Mouse (Mus musculus) Muller cell, postnatal 12 days (primary cell): ENCODE results near the gene Arpp21.

Source experiments
- DNase-seq: peaks from one replicate; pipeline ENCODE4 v3.0.0-alpha.2; 2015; ENCODE audit errors: inconsistent ontology term

Arpp21 gene

DNA sequence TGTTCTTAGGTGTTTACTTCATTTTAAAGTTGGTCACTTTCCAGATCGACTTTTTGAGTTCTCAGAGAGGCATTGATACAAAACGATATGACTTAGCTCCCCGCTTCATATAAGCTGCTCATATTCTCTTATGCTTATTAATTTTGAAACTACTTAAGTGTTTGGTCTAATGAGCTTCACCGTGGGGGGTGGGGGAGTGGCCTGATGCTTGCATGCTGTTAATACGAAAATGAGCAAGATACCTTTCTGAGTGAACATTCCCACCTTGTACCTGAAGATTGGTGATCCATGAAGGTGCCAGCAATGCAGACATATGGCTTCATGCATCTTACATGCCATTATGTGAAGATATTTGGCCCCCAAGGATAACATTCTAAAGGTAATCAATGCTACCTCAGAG lies 4.4 kb downstream of the Arpp21 start:
- no peak for DNase-seq

DNA sequence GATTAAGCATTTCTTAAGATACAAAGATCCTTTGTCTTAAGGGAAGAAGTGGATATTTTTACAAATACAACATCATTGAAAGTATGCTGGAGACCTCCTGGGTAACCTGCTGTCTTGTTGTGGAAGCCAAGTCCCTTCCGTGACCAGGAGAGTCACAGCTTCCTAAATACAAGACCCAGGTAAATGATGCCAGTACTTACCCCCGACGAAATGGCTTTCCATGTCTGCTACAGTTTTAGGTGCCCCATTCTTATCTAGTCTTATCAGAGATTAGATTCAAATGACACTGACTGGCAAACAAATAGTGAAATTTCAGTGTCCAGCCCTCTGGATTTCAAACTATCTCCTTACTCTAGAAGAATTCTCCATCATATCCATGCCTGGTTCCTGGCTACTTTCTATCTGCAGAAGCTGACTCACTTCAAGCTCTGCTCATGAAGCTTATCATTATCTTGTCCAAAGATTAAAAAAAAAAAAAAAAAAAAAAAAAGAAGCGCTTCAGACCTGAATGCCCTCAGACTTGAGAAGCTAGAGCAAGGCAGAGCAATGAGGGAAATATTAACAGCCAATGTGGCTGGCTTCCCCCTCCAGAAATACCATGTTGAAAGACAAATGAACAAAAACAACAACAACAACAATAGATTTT lies 4.9 kb downstream of the Arpp21 start:
- no peak for DNase-seq

DNA sequence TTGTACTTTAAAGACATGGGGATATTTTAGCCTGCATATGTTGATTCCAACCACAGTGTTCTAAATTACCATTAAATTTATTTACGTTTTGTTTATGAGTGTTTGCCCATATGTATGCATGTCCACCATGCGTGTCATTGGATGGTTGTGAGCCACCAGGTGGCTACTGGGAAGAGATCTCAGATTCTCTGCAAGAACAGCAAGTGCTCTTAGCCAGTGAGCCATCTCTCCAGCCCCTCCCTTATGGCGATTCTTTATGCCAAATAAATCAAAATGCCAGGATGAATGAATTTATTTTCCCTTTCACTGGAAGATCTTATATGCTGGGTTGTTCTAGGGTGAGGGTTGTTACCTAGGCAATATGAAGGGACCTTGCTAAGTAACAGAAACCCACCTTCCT lies 7.3 kb downstream of the Arpp21 start:
- no peak for DNase-seq

DNA sequence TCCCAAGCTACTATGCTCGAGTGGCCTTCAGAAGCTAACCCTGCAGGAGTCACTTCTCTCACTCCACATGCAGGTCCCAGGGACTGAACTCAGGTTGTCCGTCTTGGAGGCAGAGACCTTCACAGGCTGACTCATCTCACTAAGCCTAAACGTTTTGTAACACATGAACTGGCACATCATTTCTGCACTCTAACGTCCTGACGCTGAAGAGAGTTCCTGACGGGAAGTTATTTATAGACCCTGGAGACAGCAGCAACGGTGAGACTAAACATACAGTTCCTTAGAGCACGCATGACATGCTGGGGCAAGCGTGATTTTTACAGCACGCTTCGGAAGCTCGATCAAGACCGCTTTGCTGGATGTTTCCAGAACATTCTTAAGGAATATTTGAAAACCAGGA lies 8.6 kb downstream of the Arpp21 start:
- no peak for DNase-seq

DNA sequence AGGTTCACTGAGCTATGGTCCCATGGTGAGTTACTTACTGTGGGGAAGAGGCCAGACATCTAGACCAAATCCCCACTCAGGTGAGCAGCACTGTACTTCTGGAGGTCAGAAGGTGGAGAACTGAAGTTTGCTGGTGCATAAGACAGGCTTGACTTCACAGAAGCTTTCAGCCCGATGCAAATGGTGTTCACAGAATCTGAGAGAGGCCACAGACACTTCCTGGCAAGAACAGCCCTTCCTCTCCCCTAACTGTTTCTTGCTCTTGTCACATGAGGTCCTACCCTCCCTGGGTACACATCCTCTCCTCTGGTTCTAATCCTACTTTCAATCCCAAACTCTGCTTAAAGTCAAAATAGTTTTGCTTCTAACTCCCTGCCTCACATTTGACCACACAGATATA lies 9.2 kb downstream of the Arpp21 start:
- DNase-seq, result no peak

DNA sequence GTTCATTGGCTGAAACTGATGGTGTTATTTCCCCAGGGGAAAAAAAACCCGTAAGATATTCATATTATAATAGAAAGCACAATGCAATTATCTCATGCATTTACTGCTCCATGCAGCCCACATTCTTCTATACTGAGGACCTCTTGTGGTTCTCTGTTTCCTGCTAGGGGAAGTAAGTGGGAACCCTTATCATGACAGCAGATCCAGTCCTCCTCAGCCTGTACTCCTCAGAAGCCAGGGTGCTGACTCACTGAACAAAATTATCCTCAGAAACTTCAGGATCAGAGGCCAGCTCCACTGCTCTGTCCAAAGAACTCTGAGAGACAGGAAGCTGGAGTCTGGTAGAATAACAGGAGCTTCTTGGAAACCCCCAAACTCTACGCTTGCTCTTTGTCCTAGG lies 10.7 kb downstream of the Arpp21 start:
- no peak for DNase-seq

DNA sequence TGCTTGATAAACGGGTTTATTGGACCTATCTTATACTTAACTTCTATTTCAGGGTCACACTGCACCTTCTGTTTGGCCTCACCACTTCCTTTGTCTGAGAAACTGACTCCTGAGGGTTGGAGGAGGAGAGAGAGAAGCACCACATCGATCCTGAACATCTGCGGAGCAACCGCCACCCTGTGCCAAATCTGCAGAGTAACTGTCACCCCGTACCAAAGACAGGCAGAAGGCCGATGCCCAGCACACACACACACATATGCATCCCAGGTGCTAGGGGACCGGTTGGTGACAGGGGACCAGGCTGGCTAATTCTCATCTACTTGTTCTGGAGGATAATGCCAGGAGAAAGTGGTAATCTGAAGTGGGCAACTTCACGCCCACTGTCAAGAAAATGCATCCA lies 16.4 kb downstream of the Arpp21 start:
- no peak for DNase-seq

DNA sequence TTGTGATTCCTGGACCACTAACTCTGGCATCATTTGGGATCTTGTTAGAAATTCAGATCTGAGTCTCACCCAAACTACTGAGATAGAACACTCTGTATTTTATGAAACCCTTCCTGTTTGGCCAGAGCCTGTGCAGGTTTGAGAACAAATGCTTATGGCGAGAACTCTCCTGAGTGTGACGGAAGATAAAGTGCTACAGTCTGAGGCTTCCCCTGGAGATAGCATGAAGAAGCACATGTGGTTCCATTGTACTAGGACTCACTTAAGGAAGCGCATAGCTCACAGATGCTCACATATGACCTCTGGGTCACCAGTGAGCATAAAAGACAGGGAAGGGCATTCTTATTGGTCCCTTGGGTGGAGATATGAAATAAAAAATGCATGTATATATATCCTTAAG lies 17.5 kb downstream of the Arpp21 start:
- DNase-seq, result no peak

DNA sequence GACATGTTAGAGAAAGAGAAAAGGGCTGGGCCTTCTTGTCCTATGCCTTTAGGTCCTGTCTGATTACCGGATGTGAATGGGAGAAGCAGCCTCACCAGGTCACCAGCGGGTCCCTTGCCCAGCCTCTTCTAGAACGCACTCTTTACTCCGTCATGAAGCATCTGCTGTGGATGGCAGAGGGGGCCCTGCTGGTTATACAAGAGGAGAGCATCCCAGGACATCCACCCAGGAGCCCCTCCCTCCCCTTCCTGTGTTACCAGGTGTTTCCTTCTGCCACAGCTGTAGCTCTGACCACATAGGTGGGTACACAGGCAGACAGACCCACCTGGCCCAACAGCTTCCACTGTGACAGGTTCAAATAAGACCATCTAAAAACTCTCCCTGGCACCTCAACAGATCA lies 18.6 kb downstream of the Arpp21 start:
- no peak for DNase-seq

DNA sequence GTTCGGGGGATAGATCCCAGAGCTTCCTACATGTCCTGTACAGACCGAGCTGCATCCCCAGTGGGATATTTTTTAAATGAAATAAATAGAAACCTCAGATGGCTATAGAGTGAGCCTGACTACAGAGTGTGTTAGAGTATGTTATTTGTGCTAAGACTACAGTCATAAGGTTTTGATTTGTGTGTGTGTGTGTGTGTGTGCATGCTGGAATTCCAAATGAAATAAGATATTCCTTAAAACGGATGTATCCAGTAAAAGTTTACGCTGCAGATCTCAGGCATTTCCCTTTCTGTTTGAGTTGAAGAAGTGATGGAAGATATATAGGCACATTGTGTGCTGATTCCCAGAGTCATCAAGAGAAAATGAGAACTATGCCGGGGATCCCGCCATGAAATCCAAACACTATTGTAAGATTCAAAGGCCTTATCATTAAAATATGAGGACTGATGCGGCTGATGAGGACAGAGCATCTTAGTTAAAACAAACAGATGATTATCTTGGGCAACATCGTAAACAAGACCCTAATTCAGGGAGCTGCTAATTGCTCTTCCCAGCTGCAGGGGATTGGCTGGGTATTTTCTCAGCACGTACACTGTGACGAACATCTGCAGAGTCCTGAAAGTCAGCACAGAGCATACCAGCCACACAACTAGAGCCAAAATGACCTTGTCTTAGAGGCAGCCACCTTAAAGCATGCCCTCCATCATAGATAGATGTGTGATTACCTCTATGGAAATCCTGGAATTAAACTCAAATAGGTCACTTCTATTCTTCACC lies 20.5 kb downstream of the Arpp21 start:
- DNase-seq, result no peak

DNA sequence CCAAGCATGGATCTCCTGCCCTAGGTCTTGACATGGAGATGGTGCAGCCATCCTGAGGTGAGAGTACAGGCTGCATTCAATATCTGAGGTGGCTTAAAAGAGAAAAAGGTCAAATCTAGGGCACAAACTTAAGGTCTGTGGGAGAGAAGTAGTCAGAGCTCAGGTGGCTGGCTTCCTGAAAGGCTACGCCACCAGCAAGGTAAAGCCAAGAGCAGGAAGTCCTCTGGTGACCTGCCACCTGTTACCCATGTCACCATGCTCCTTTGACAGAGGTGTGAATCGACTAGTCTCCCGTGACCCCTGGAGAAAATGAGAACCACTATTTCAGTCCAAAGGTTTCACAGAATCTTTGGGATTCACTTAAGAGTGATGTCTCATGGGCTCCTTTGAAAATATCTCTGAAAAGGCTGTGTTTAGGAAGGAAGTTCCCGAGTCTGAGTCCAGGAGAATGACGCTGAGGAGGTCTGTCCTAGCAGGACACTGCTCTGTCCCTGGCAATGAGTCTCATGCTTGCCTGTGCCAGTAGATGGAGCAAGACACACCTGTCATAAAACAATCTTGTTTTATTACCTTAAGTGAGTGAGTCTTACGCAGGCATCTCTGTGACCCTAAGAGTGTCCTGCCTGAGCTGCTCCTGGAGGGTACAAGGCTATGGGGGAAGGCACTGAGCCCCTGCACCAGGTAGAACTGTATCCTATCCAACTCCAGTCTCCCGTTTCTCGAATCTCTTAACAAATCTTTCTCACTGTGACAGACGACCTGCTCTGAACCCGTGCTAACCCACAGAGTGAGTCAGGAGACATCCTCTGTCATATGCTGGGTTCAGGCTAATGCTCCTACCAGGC lies 22.1 kb downstream of the Arpp21 start:
- DNase-seq, result no peak

DNA sequence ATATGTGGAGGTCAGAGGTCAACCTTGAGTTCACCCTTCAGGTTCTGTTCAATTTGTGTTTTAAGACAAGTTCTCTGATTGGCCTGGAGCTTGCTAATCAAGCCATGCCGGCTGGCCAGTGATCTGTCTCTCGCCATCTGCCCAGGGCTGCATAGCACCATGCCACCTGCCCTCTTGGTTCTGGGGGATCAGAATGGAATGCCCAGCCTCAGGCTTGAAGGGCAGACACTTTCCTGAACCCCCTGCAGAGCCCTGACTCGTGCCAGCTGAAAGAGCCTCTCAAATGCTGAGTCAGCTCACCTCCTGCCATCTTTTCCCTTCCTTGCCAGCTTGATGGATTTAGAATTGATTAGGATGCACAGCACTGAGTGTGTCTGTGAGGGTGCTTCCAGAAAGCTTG lies 25.9 kb downstream of the Arpp21 start:
- no peak for DNase-seq

DNA sequence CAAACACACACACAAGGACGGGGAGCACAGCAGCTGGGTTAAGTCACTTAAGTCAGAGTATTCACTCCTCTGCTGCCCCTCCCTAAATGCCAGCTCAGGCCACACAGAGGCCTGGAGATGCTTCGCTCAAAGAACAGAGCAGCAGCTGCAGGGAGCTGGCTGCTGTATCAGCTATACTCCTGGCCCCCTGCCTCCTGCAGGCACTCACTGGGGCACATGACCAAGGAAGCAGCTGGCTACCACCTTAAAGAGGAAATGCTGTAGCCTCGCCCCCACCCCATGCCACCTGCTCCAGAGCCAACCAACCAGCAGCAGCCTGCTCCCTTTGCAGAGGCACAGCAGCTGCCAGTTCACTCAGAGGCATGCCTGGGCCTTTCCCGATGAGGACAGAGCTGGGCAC lies 28.0 kb downstream of the Arpp21 start:
- peak; percentile 89 for DNase-seq

DNA sequence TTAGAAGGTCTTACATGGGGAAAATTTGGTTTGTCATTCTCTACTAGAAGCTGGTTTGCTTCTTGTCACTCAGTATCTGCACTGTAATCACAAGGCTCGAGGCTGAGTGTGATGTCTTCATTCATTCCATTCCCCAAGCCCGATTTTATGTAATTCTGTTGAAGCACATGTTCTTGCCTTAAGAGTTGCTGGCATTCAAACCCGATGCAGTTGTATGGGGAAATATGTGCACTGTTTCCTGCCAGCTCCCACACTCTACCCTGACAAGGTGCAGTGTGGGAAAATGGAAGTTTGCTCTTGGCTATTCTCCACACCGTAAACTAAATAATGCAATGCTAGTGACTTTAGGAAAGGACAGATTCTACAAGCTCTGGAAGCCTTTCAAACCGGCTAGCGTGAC lies 37.4 kb downstream of the Arpp21 start:
- DNase-seq, result no peak

DNA sequence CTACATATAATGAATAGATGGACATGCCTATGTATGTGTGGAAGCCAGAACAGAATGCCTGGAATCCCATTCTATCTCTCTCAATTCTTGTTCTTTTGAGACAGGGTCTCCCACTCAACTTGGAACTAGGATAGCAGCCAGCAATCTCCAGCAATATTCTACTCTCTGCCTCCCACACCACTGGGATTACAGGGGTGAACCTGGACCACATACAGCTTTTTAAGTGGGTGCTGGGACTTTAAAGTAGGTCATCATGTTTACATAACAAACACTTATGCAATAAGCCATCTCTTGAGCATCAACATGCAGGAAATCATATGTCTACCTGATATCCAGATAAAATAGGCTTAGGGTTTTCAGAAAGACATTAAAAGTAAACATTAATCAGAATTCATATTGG lies 41.7 kb downstream of the Arpp21 start:
- no peak for DNase-seq

DNA sequence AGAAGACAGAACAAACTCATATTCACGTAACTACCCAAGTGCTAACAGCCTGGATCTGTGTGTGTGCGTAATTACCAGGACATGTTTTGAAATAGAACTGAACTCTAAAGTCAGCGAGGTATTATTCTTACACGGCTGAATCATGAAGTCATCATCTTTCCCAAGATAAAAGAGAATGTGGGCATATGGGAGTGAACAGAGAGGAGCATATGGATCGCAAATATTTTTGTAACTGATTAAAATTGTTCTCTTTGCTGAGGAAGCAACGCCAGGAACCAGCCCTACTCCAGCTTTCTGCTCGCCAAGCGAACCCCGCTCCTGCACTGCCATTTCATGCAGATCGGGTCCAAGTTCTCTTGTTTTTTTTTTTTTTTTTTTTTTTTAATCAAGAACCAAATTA lies 46.3 kb downstream of the Arpp21 start:
- DNase-seq, result no peak

DNA sequence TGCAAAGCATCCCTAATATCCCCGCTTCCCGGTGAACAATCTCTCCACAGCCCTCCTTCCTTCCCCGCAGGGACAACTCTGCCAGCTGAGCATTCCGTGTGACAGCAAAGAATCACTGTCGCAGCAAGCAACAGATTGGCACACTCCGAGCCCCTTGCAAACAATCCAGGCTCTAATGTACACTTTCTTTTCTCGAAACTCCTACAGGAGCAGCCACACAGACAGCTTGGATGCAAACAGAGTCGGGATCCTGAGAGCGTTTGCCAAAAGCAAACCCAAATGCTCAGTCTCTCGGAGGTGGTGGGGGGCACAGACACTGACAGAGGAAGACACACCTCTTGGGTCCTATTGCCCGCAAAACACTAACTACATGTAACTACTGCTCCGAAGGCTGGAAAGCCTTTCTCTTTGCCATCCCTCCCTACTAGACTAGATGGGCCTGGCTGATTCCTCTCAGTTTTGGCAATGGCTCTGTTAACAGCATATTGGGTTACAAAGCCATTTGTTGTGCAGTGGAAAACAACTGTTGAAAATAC lies 47.3 kb downstream of the Arpp21 start:
- no peak for DNase-seq

DNA sequence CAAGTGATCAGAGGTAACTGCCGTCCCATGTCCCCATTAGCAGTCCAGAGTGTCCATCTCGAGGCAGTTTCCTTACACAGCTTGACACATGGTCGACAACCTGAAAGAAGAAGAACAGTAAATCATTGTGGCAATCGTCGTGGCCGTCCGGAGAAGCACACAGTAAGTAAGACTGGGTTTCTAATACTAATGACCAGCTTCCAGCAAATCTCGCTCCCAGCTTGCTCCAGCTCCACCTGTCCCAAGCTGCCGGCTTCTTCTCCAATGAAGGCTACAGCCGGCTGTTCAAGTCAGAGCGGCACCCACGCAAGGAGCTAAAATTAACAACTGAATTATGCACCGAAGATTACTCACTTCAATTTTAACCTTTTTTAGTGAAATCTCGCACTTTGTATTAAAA lies 48.1 kb downstream of the Arpp21 start:
- DNase-seq, result no peak

DNA sequence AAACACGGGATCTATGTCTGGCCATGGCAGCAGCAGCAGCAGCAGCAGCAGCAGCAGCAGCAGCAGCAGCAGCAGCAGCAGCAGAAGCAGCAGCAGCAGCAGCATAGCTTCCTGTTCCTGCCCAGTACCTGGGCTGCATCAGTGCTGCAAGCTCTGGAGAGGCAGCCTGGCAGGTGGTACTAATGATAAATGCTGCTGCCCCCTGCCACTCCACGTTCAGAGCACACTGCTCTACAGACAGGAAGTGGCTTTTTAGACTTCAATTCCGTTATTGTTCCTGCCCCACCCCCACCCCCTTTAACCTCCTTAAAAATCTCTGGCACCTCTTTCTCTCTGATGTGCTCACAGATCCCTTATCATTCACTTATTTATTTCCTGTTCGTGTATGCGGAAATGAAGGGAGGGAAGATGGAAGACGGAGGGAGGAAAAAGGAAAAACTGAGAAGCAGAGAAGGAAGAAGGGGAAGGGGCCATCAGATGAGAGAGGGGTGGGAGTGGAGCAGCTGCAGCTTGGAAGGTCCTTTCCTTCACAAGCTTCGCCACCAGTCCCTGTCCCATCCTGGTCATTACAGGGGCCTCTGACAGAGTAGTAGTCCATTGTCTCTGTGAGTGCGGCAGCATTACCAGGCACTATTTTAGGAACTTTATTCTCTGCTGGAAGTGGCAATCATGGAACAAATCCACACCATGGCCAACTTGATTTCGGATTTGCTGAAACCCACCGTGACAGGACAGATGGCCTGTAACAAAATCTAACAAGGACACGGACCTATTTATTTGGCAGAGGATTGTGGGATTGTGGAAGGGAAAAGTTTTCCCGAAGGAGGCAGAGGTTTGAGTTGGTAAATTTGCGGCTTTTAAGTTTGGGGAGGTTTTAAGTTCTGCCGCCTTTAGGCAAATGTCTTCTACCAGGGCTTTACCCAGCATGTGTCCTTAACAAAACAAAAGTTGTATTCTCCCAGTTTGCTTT lies 49.1 kb downstream of the Arpp21 start:
- no peak for DNase-seq

DNA sequence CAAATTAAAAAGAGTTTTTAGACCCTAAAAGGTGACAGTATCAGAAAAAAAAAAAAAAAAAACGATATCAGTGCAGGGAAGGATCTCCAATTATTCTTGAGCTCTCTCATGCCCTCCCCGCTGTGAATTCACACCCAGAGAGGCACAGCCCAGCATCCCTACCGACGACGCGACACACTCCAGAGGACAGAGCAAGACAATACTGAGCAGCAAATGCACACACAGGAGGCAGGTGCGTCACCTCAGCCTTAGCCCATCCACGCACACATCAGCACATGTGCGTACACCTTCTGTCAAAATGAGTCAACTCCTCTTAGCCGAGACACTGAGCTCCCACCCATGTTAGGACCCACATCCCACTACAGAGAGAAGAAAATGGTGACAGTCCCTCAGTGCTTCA lies 50.0 kb downstream of the Arpp21 start:
- no peak for DNase-seq

DNA sequence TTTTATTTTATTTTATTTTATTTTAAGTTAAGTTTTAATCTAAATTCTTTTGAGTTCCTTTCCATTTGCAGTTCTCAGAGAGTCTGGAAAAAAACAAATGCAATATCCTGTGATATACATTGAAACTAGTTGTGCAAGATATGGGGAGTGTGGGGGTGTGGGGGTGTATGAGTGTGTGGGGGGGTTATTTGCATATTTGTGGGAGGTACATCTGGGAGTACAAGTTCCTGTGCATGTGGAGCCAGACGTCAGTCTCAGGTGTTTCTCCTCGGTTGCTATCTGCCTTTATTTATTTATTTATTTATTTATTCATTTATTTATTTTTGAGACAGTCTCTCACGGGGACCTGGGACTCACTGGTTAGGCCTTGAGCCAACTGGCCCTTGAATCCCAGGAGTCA lies 53.0 kb downstream of the Arpp21 start:
- no peak for DNase-seq
